Mouse (Mus musculus): ENCODE measurements around the gene Dync1li2. TPM values are rescaled to one million over a fixed set of nuclear protein-coding genes. Genes with fewer than 3 reads are reported as not detected.

Gene Dync1li2
- polyA plus RNA-seq, 1 experiment: 8.4 TPM

GRCm38 (mm10) chr8:104445248-104445647, 2.4 kb upstream of the Dync1li2 start:
- H3K27me3 ChIP-seq (ENCODE audit: control insufficient read depth, insufficient read depth, low read length): no peaks in the 10 kb centered on the region; the same call in 1 of the 2 replicates
- no peak overlapping the region for H3K27ac ChIP-seq (ENCODE audit: insufficient read depth, low read length)
- TF ChIP-seq CTCF (IDR thresholded peaks at IDR 0.05; ENCODE audit: extremely low read depth, insufficient read depth, insufficient read length, insufficient replicate concordance): no peak
- no peak for TF ChIP-seq POLR2A (IDR thresholded peaks at IDR 0.05; ENCODE audit: low read depth, low read length)
- H3K4me1 ChIP-seq (ENCODE audit: control insufficient read depth, insufficient read depth, insufficient read length): peaks cover 8% of the 10 kb centered on the region
- 0 out of 2 replicates have a peak, but pooled peaks cover 1% of the 10 kb centered on the region for H3K36me3 ChIP-seq (ENCODE audit: control insufficient read depth, insufficient read depth, low read length)
- no peak for DNase-seq (ENCODE audit: low read depth in 1 of 2, low spot score in 2 of 2)
- no peak overlapping the region for H3K4me3 ChIP-seq (ENCODE audit: extremely low read depth, insufficient read depth, insufficient read length)
- 79% methylated on average over 6 of the region's 6 CpGs for WGBS

- Histone ChIP-seq H3K4me3 (ENCODE audit: extremely low read depth, insufficient read depth, insufficient read length) (no peak overlapping the region), H3K4me1 (ENCODE audit: control insufficient read depth, insufficient read depth, insufficient read length) (peaks cover 8% of the 10 kb centered on the region), H3K36me3 (ENCODE audit: control insufficient read depth, insufficient read depth, low read length) (peaks cover 12% of the 10 kb centered on the region; the same call in 1 of the 2 replicates), H3K27me3 (ENCODE audit: control insufficient read depth, insufficient read depth, low read length) (no peaks in the 10 kb centered on the region; the same call in 1 of the 2 replicates), H3K27ac (ENCODE audit: insufficient read depth, low read length) (no peak overlapping the region)
- DNase-seq (ENCODE audit: low read depth in 1 of 2, low spot score in 2 of 2): no peak
- 63% methylated on average over 7 of the region's 7 CpGs for WGBS
- TF ChIP-seq POLR2A (IDR thresholded peaks at IDR 0.05; ENCODE audit: low read depth, low read length) (no peak), CTCF (IDR thresholded peaks at IDR 0.05; ENCODE audit: extremely low read depth, insufficient read depth, insufficient read length, insufficient replicate concordance) (no peak)
Observed at GRCm38 (mm10) chr8:104443125-104443679, 355 bp upstream of the Dync1li2 start.

- H3K27me3 ChIP-seq (ENCODE audit: control insufficient read depth, insufficient read depth, low read length): no peaks in the 10 kb centered on the region
- no peak for DNase-seq (ENCODE audit: low read depth in 1 of 2, low spot score in 2 of 2)
- H3K4me3 ChIP-seq (ENCODE audit: extremely low read depth, insufficient read depth, insufficient read length): peak overlapping the region; percentile 80; the same call in 1 of the 2 replicates
- H3K4me1 ChIP-seq (ENCODE audit: control insufficient read depth, insufficient read depth, insufficient read length): peaks cover 8% of the 10 kb centered on the region
- H3K36me3 ChIP-seq (ENCODE audit: control insufficient read depth, insufficient read depth, low read length): peaks cover 23% of the 10 kb centered on the region
- no peak overlapping the region for H3K27ac ChIP-seq (ENCODE audit: insufficient read depth, low read length)
- TF ChIP-seq POLR2A (IDR thresholded peaks at IDR 0.05; ENCODE audit: low read depth, low read length): no peak
- no peak for TF ChIP-seq CTCF (IDR thresholded peaks at IDR 0.05; ENCODE audit: extremely low read depth, insufficient read depth, insufficient read length, insufficient replicate concordance)
- WGBS: 61% methylated on average over 7 of the region's 7 CpGs
Observed at GRCm38 (mm10) chr8:104441613-104442012, 1.2 kb downstream of the Dync1li2 start.

- no peaks in the 10 kb centered on the region for H3K27me3 ChIP-seq (ENCODE audit: control insufficient read depth, insufficient read depth, low read length)
- 84% methylated on average over 8 of the region's 8 CpGs for WGBS
- H3K4me1 ChIP-seq (ENCODE audit: control insufficient read depth, insufficient read depth, insufficient read length): peaks cover 17% of the 10 kb centered on the region
- peaks cover 29% of the 10 kb centered on the region for H3K36me3 ChIP-seq (ENCODE audit: control insufficient read depth, insufficient read depth, low read length)
- H3K4me3 ChIP-seq (ENCODE audit: extremely low read depth, insufficient read depth, insufficient read length): no peak overlapping the region
- TF ChIP-seq POLR2A (IDR thresholded peaks at IDR 0.05; ENCODE audit: low read depth, low read length) (no peak), CTCF (IDR thresholded peaks at IDR 0.05; ENCODE audit: extremely low read depth, insufficient read depth, insufficient read length, insufficient replicate concordance) (no peak)
- DNase-seq (ENCODE audit: low read depth in 1 of 2, low spot score in 2 of 2): no peak
- H3K27ac ChIP-seq (ENCODE audit: insufficient read depth, low read length): no peak overlapping the region
Observed at GRCm38 (mm10) chr8:104439461-104439860, 3.4 kb downstream of the Dync1li2 start.

- no peak overlapping the region for H3K27ac ChIP-seq (ENCODE audit: insufficient read depth, low read length)
- H3K4me1 ChIP-seq (ENCODE audit: control insufficient read depth, insufficient read depth, insufficient read length): peaks cover 19% of the 10 kb centered on the region
- no peak for DNase-seq (ENCODE audit: low read depth in 1 of 2, low spot score in 2 of 2)
- H3K27me3 ChIP-seq (ENCODE audit: control insufficient read depth, insufficient read depth, low read length): no peaks in the 10 kb centered on the region
- no peak for TF ChIP-seq CTCF (IDR thresholded peaks at IDR 0.05; ENCODE audit: extremely low read depth, insufficient read depth, insufficient read length, insufficient replicate concordance)
- no peak for TF ChIP-seq POLR2A (IDR thresholded peaks at IDR 0.05; ENCODE audit: low read depth, low read length)
- H3K36me3 ChIP-seq (ENCODE audit: control insufficient read depth, insufficient read depth, low read length): peaks cover 33% of the 10 kb centered on the region
- WGBS: 95% methylated on average over 13 of the region's 13 CpGs
- H3K4me3 ChIP-seq (ENCODE audit: extremely low read depth, insufficient read depth, insufficient read length): no peak overlapping the region
Observed at GRCm38 (mm10) chr8:104437494-104438135, 5.2 kb downstream of the Dync1li2 start.

- peaks cover 39% of the 10 kb centered on the region for H3K36me3 ChIP-seq (ENCODE audit: control insufficient read depth, insufficient read depth, low read length)
- H3K27me3 ChIP-seq (ENCODE audit: control insufficient read depth, insufficient read depth, low read length): no peaks in the 10 kb centered on the region
- H3K4me3 ChIP-seq (ENCODE audit: extremely low read depth, insufficient read depth, insufficient read length): no peak overlapping the region
- peaks cover 12% of the 10 kb centered on the region for H3K4me1 ChIP-seq (ENCODE audit: control insufficient read depth, insufficient read depth, insufficient read length)
- DNase-seq (ENCODE audit: low read depth in 1 of 2, low spot score in 2 of 2): no peak
- TF ChIP-seq POLR2A (IDR thresholded peaks at IDR 0.05; ENCODE audit: low read depth, low read length): no peak
- TF ChIP-seq CTCF (IDR thresholded peaks at IDR 0.05; ENCODE audit: extremely low read depth, insufficient read depth, insufficient read length, insufficient replicate concordance): no peak
- WGBS: 91% methylated on average over 4 of the region's 4 CpGs
- H3K27ac ChIP-seq (ENCODE audit: insufficient read depth, low read length): no peak overlapping the region
Observed at GRCm38 (mm10) chr8:104436591-104436990, 6.3 kb downstream of the Dync1li2 start.

GRCm38 (mm10) chr8:104436038-104436437, 6.8 kb downstream of the Dync1li2 start:
- 16% methylated on average over 12 of the region's 12 CpGs for WGBS
- Histone ChIP-seq H3K27me3 (ENCODE audit: control insufficient read depth, insufficient read depth, low read length) (no peaks in the 10 kb centered on the region), H3K4me3 (ENCODE audit: extremely low read depth, insufficient read depth, insufficient read length) (no peak overlapping the region), H3K27ac (ENCODE audit: insufficient read depth, low read length) (peak overlapping the region; percentile 6; the same call in 1 of the 2 replicates), H3K36me3 (ENCODE audit: control insufficient read depth, insufficient read depth, low read length) (peaks cover 40% of the 10 kb centered on the region), H3K4me1 (ENCODE audit: control insufficient read depth, insufficient read depth, insufficient read length) (peaks cover 10% of the 10 kb centered on the region)
- peak; percentile 55 to 74 for DNase-seq (ENCODE audit: low read depth in 1 of 2, low spot score in 2 of 2)
- TF ChIP-seq POLR2A (IDR thresholded peaks at IDR 0.05; ENCODE audit: low read depth, low read length) (no peak), CTCF (IDR thresholded peaks at IDR 0.05; ENCODE audit: extremely low read depth, insufficient read depth, insufficient read length, insufficient replicate concordance) (no peak)
